Mouse (Mus musculus) left cerebral cortex, postnatal 14 days (tissue): ENCODE measurements at regions not wholly inside any gene's neighbourhood (a gene's known extent, or its start where the extent isn't known, plus 50 kb on each side); places are given as distances from the start of the nearest gene placed in this dataset.

Experiments used
- DNase-seq, 2 experiments: peaks; one replicate each; pipeline ENCODE4 v3.0.0; 2021 to 2022; ENCODE audit warnings: low spot score in 2 of 2, mixed read lengths in 1 of 2
- intact Hi-C: fragments of 180-260 bp; cut with DNase I; formaldehyde crosslinking; loops from one replicate; pipeline ENCODE4 v1.15.1; 2025

DNA sequence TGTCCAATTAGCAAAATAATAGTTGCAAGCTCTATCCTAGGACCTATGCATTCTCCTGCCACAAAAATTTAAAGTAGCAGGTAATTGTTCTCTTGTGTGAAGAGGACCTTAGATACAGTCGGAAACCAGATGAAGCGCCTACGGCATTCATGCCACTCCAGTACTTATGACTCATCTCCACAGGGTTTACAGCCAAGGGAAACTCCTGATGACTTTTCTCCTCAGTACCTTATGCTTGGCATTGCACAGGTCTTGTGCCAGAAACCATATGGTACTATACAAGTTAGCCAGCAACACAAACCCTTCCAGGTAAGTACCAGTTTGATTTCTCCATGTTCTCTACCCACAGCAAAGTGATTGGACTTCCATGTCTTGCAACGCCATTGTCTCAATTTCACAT is 606.3 kb upstream of the Dmac1 start:
- no peak for DNase-seq
- intact Hi-C loops, result no loop called here

DNA sequence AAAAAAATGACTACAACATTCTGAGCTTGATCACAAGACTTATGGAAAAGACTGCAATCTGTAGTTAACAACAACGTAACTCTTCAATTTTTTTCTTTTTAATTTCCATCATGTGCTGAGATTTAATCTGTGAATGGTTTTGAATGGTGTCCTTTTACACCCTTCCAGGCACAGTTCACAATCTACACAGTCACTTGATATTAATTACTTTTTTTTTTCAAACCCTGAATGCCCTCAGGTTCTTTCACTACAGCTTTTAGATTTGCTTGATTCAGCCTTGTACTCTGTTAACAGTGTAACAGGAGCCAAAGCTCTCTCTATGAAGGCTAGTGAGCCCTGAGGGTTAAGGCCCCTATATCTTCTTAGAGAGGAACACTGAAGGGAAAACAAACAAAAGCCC is 591.7 kb upstream of the Dmac1 start:
- DNase-seq, result no peak
- intact Hi-C loops, result no loop called here

DNA sequence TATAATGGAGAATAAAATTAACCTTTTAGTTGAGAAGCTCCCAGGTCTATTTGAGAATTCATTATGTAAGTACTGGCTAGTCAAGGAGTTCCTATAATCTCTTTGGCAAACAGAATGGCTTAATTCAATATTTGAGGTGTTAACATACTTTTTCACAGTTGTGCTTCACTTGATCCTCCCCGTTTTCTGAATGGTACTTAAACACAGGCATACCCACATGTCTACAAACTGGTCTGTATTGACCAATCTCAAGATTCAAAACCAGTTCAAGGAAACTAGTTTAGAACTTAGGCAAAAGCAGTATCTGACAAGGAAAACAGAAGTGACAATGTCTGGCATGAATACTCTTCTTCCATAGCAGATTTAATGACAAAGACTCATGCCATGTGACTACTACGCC is 583.0 kb upstream of the Dmac1 start:
- no peak for DNase-seq
- intact Hi-C loops, result no loop called here

DNA sequence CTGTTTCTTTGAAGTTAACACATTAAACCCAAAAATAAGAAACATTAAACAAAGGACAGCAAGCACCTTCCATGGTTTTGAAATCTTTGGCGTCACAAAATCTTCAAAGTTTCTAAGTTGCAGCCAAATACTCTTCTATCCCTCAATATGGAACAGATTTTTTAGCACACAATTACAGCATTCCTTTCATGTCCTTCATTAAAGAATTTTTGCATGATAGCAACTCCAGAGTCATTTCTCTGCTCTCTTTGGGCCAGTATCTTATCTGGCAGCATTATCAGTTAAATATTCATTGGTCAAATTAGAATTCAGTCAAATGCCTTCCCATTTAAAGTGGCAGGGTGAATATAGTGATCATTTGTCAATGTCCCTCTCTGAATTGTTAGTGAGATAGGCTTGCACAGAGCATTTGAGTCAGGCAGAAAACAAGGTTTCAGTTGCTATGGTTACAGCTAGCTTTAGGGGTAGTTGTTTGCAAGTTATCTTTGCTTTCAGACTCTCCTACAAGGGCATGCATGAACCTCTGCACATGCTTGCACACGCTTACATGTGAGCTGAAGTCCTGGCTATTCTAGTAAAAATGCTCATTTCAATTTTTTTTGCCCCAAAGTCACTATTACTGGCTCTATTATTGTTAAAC is 579.8 kb upstream of the Dmac1 start:
- DNase-seq, result no peak

DNA sequence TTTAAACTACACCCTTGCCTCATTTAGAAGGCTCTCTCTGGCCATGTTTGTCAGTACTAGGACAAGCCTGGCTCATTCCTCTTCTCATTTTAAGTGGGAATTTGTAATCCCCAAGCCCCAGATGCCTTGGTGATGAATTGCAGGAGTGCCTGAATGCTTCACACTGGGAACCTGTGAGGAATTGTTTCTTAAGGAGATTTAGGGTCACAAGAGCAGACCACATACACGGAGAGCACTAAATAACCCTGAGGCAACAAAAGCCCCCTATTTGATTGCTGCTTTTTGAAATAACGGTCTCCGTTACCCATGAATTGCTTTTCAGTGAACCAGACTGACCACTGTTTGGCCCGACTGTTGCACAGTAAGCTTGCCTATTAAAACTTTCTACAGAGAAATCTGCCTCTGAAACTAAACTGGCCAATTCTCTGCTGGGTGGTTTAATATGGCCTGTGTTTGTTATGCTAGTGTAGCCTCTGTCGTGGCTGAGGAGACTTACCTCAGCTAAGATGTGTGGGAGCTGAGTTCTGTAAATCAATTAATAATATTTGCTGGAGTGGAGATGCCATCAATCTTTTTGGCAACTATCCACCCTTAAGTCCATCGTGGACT is 577.7 kb upstream of the Dmac1 start:
- intact Hi-C loops, result no loop called here
- DNase-seq, result no peak

More for the DNA sequence above, 579.8 kb upstream of the Dmac1 start:
- intact Hi-C loops, result no loop called here

DNA sequence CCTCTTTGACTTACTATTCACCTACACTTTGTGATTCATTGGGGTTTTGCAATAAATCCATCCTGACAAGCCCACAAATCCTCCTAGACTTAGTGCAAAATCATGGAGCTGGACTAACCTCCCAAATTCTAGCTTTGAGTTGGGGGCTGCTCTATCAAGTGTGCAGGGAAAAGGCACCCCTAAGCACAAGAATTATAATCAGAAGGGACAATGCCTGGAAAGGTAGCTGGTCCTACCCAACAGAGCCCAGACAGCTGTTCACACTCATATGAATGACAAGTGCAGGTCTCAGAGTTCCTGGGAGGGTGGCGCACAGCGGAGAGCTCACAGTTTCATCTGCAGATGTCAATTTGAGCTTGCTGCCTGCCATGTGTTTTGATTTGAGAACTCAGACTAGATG is 572.2 kb upstream of the Dmac1 start:
- DNase-seq, result no peak

DNA sequence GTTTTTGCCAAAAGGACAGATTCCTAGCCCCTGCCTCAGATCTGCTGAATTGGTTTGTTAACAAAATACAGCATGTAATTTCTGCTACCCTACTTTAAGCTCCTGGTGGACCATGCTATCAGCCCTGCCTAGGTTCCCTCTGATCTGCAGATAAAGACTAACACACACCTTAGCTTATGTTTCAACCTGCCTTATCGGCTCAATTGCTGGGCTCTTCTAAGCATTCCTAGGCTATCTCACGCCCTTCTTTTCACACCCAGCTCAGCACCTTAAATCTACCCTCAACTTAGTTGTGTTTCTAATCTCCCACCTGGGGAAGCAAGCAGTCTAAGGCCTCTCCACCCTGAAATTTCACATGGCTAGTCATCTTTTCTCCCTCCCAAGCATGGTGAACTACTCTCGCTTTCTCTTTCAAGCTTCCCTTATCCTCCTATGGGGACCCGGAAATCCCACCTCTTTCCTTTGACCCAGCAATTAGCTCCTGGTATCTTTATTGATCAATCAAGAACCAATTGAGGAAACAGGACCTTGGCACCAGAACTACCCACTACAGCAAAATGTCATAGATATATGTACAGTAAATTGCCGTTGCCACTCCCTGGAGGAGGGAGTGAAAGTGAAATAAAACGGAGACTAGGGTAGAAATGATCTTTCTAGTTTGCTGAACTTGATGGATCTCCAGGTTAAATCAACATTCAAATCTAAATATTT is 569.7 kb upstream of the Dmac1 start:
- intact Hi-C loops, result no loop called here
- DNase-seq, result no peak

More for the DNA sequence above, 572.2 kb upstream of the Dmac1 start:
- intact Hi-C loops, result no loop called here

DNA sequence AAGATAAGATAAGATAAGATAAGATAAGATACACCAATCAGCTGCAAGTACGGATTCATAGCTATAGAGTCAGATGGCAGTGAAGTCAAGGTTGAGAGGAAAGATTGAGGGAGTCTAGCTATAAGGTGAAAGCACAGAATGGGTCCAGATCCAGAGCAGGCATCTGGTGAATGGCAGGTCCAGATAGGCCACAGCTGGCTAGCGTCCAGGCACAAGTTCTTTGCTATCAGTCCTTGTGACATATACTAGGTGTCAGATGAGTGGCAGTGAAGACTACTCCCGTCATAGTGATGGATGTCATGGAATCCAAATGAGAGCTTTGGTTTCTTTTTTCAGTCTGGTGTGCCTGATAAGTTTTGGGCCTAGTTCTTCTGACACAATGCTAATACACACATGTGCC is 566.9 kb upstream of the Dmac1 start:
- intact Hi-C loops, result no loop called here

DNA sequence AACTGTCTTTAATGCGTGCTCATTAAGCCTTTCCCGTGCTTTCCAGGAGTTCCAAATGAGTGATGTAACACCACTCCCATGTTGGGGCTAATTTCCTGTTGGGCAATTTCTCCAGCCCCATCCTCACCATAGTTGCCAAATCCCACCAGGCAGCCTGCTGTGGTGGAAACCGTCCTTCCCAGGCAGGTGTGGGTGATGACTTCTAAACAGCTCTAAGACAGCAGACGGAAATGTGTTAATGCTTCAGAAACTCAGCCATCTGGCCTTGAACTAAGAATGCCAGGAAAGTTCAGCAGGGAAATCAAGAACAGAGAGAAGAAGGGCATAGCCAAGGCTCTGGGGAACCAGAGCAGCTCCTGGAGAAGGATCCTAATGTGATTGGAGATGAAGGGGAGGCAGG is 560.5 kb upstream of the Dmac1 start:
- no peak for DNase-seq
- intact Hi-C loops, result no loop called here

More for the DNA sequence above, 566.9 kb upstream of the Dmac1 start:
- DNase-seq, result no peak

DNA sequence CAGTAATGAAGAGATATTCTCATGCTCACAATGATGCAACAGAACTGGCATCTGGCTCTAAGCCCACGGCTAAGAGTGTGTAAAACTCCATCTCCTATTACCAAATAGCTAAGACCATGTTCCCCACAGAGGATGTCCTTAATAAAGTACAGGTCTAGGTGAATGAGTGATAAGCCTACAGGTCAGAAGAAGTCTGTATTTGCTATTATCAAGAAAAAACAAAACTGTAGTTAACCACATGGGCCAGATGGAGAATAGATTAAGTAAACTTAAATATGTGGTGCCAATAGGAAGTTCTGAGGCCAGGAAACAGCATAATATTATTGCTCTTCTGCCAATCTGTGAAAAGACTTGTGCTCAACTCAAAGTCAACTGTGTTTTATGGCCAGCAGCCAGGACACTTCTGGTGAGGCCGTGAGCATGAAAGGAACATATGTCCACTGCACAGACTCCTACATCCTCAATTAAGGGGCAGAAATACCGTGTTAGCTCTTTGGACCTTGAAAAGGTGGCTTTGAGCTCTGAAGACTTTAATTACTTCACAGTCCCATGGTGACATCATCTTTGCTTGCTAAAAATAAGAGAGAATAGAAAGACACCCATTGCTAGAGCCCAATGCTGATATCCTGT is 549.1 kb upstream of the Dmac1 start:
- intact Hi-C loops, result no loop called here
- DNase-seq, result no peak

DNA sequence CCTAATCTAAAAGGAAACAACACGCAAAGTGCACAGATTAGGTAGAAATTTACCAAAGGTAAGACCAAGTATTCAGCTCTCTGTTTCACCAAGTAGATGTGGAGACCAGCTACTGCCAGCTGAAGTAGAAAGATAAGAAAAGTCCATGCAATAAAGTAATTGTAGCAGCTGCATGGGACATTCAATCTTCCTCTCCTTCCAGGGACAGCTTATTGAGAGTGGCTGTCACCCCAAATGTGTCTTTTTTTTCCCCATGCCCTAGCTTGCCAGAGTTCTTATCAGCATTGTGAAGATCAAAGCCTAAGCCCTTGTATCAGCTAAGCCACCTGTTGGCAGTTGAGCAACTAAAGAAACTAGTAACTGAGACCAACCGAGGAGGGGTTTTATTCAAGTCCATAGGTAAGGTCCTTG is 541.1 kb upstream of the Dmac1 start:
- intact Hi-C loops, result no loop called here

DNA sequence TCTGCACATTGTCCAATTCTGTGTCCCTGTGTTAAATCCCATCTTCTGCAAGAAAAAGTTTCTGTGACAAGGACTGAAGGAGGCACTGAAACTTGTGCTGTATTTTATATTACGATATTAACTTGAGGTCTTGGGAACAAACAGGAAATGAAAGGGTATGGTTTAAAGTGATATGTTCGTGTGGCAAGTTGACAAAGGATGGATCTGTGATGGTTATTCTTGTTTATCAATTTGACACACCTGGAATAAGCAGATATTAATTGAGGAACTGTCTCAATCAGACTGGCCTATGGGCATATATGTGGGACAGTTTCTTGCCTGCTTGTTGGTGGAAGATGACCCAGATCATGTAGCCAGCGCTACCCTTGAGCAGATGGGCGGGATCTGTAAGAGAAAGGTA is 537.9 kb upstream of the Dmac1 start:
- intact Hi-C loops, result no loop called here
- DNase-seq, result no peak

More for the DNA sequence above, 541.1 kb upstream of the Dmac1 start:
- DNase-seq, result no peak

DNA sequence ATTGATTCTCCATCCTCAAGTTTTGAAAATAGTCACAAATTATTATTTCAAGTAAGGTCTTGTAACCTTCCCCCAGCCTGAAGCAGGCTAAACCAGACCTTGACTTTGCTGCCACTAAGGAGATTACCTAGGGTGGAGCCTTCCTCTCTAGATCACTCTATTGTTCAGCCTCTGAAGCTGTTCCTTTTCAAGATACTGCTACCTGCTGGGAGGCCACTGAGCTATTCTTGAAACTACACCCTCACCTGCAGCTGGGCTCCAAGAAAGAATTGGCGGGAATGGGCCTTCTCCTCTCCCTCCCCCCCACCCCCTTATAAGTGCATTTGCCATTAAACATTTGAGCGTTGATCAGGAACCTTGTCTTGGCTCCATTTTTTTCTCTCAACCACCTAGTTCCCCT is 534.2 kb upstream of the Dmac1 start:
- DNase-seq, result no peak
- intact Hi-C loops, result no loop called here

DNA sequence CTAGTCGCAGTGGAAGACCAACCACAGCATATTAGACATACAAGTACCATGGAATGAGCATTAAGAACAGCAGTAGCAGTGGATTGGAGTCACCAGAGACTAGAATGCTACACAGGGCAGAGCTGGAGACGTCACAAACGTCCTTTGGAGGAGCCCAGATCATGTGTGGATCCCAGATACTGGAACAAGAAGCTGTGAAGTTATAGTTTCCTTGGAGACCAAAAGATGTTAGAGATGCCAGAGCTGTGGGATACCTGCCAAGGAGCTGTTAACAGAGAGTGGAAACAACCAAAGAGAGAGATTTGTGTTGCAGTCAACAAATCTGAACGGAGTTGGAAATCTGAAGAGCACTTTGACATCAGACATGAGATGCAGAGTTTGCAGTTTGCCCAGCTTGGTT is 523.8 kb upstream of the Dmac1 start:
- DNase-seq, result peak; percentile 32 to 64
- intact Hi-C loops, result no loop called here

DNA sequence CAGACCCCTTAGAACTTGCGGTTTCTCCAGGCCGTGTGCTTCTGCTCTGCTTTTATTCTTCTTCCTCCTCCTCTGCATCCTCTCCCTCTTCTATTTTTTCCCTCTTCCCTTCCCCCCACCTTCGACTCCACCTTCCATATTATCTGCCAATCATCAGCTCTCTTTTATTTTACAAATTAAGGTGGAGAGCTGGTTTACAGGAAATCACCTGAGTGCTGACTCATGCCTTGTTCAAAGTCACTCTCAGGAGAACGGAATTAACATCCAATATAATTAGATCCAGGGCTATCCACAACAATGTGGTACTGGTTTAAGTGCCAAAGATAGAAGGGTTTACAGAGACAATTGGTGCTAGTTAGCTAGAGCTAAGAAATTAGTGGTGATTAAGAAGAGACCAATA is 523.1 kb upstream of the Dmac1 start:
- no peak for DNase-seq
- intact Hi-C loops, result no loop called here

DNA sequence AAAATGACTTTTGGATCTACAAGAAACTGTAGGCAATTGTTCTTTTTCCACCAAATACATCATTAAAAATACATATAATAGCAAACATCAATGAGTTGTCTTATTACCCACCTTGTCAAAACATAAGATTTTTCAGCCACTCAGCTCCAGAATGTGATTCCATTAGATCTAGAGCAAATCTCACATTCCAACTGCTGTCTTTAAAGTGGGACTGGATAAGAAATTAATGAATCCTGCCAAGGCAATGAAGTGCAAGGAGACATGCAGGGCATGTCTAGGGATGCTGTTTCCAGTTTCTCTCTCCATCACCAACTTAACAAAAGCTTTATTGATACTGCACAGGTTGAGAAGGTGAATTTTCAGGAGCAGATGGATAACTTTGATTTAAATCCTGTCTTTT is 513.7 kb upstream of the Dmac1 start:
- no peak for DNase-seq
- intact Hi-C loops, result no loop called here

DNA sequence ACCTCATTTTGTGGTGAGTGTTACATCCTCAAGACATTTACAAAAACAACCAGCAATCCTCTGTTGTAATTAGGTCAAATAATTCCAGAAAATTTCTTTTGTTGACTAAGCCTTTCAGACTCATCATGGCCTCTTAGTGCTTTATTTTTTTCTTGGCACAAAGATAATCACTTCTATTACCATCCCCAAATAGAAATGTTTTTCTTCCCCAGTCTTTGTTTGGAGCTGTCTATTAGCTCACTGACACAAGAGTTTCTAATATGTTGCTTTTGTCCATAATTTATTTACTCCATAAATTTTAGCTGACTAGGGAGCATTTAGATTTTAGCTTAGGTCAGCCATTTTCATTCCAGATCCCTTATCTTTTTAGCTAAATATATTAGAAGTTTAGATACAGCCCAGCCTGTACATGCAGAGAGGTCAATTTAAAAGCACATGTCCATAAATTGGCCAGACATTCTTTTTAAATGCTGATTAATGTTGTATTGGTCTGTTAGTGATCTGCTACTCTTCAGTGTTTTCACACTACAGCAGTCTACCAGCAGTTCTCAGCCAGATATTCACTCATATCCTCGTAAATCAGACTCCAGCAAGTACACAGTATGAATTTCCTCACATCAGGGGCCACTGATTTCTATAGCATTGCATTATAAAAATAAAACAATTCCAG is 513.0 kb upstream of the Dmac1 start:
- intact Hi-C loops, result no loop called here
- DNase-seq, result no peak

DNA sequence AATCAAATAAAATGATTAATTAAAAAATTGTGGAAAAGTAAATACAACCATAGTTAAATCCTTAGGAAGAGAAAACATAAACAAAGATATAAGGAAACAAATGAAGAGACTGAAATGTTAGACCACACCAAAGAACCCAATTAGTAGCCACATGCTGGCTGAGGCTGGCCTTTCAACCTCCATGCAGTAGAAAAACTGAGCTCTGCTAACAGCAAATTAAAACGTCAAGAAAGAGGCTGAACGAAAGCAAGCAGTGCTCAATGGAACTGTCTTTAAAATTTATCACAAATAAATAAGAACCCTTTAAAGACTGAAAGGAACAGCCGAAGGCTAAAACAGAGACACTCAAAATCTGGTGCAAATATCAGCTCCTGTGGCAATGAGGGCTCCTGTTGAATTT is 509.3 kb upstream of the Dmac1 start:
- no peak for DNase-seq
- intact Hi-C loops, result no loop called here

DNA sequence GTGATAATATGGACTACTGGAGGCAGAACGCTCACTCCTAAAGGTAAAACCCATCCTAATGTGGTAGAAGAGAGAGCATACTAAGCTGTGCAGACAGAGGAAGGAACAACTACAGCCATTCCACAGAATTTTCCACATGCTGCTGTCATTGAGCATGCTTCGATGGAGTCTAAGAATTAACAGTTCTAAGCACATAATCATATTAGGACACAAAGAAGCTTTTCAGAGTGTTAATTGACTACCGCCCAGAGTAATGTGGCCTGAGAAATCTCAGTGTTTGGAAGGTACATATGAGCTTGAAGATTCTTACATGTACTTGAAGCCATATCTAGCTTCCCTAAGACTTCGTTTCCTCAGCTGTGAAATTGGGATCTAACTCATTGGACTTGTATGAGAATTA is 508.3 kb upstream of the Dmac1 start:
- intact Hi-C loops, result no loop called here
- DNase-seq, result no peak

DNA sequence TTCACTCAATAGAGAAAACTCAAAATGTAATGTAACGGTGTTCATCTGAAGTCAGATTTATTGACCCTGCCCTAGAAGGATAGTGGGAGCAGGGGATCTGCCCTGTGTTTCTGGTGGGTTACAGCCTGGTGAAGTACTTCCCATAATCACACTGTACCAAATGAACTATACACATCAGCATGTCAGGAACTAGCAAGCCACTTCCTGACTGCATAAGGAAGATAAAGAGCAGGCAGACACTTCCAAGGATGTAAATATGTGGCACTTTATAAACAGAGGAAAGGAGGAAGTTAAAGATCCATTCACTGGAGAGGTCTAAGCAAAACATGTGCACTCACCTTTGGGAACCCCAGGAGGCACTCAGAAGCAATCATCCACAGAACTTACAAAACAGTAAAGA is 501.4 kb upstream of the Dmac1 start:
- intact Hi-C loops, result no loop called here
- DNase-seq, result no peak
